Mouse (Mus musculus): Measurements from ENCODE around the gene Pde4b.

GRCm38 (mm10) chr4:102527361-102527760 is 440.0 kb downstream of the Pde4b start:
- no peak for TF ChIP-seq CTCF (IDR thresholded peaks at IDR 0.05; ENCODE audit: low read depth, low read length)
- TF ChIP-seq EP300 (IDR thresholded peaks at IDR 0.05; ENCODE audit: insufficient read depth, low read depth, low read length), result no peak
- no peak for TF ChIP-seq POLR2A (IDR thresholded peaks at IDR 0.05; ENCODE audit: insufficient read depth, low read length)

All from ES-Bruce4 (cell line).